Mouse (Mus musculus) limb, embryonic 14.5 days (tissue): ENCODE measurements around the gene Tradd. TPM values are rescaled to one million over a fixed set of nuclear protein-coding genes. Genes with fewer than 3 reads are reported as not detected.
A peak's percentile ranks its signal among the peaks of the same experiment; 100 is the strongest.

Source experiments
- ATAC-seq: fragments of 200-750 bp; cut with Nextera tagmentation; 2 replicates; pipeline ENCODE4 v1.8.0; 2017; ENCODE audit warnings: low read depth, moderate number of reproducible peaks, moderate TSS enrichment; ENCODE audit not compliant: low FRiP score
- DNase-seq: peaks from one replicate; pipeline ENCODE4 v3.0.0-alpha.2; 2015; ENCODE audit warnings: low spot score
- H3K27ac ChIP-seq: fragments of 300-500 bp; sonication (generic); replicated peaks from 2 replicates; pipeline ENCODE4 v1.5.1; 2014; ENCODE audit warnings: low read depth, mild to moderate bottlenecking, low read length, moderate library complexity, mixed read lengths
- H3K27me3 ChIP-seq: fragments of 300-500 bp; sonication (generic); 2 replicates; pipeline ENCODE4 v1.6.1; 2014; ENCODE audit warnings: low read length, mixed read lengths; ENCODE audit not compliant: control insufficient read depth, insufficient read depth
- H3K36me3 ChIP-seq: fragments of 300-500 bp; sonication (generic); 2 replicates; pipeline ENCODE4 v1.6.1; 2014; ENCODE audit warnings: mild to moderate bottlenecking, low read length, moderate library complexity, mixed read lengths; ENCODE audit not compliant: control insufficient read depth, insufficient read depth
- H3K4me1 ChIP-seq: fragments of 300-500 bp; sonication (generic); 2 replicates; pipeline ENCODE4 v1.6.1; 2014; ENCODE audit warnings: antibody characterized with exemption, low read length, mixed read lengths; ENCODE audit not compliant: control insufficient read depth, insufficient read depth
- H3K4me2 ChIP-seq: fragments of 300-500 bp; sonication (generic); replicated peaks from 2 replicates; pipeline ENCODE4 v1.6.1; 2014; ENCODE audit warnings: low read depth, mild to moderate bottlenecking, low read length, moderate library complexity; ENCODE audit not compliant: severe bottlenecking
- H3K4me3 ChIP-seq: fragments of 300-500 bp; sonication (generic); replicated peaks from 2 replicates; pipeline ENCODE4 v1.5.1; 2014; ENCODE audit warnings: low read length
- H3K9ac ChIP-seq: fragments of 300-500 bp; sonication (generic); 2 replicates; pipeline ENCODE4 v1.6.1; 2014; ENCODE audit warnings: mild to moderate bottlenecking, low read depth, low read length, moderate library complexity; ENCODE audit not compliant: severe bottlenecking
- H3K9me3 ChIP-seq: fragments of 300-500 bp; sonication (generic); 2 replicates; pipeline ENCODE4 v1.6.1; 2016; ENCODE audit warnings: low read length; ENCODE audit not compliant: control insufficient read depth
- POLR2A ChIP-seq: fragments of 200-500 bp; IDR thresholded peaks from 2 replicates; pipeline ENCODE4 v1.8.0; 2012; ENCODE audit warnings: inconsistent platforms, mild to moderate bottlenecking, moderate library complexity, borderline replicate concordance; ENCODE audit not compliant: insufficient read depth, insufficient read length; ENCODE audit errors: extremely low read depth
- WGBS: fragments of 180-500 bp; shearing (Covaris S2); extraction: QIAGEN DNeasy Blood & Tissue Kit; methylation state at CpG from one replicate; pipeline ENCODE4 v1.1.7; 2014; 5-methylcytosine and 5-hydroxymethylcytosine counted together
- polyA plus RNA-seq, 2 experiments: library from polyadenylated mRNA; depleted of rRNA in 1 of 2; stranded (reverse) in 1 of 2; unstranded in 1 of 2; fragments of >200 nt; fragmentation: Nextera tagmentation in 1 of 2; extraction: Ambion mirVana in 1 of 2; gene quantifications; 2 replicates each; pipeline versions ENCODE4 v1.2.1 to v1.2.3; 2012 to 2014

Gene Tradd
- polyA plus RNA-seq (2012; rRNA removed) (12.8 and 13.6 TPM in 2 replicates), polyA plus RNA-seq (2014; fragmentation: Nextera tagmentation; extraction: Ambion mirVana) (26.2 and 26.3 TPM in 2 replicates)

DNA sequence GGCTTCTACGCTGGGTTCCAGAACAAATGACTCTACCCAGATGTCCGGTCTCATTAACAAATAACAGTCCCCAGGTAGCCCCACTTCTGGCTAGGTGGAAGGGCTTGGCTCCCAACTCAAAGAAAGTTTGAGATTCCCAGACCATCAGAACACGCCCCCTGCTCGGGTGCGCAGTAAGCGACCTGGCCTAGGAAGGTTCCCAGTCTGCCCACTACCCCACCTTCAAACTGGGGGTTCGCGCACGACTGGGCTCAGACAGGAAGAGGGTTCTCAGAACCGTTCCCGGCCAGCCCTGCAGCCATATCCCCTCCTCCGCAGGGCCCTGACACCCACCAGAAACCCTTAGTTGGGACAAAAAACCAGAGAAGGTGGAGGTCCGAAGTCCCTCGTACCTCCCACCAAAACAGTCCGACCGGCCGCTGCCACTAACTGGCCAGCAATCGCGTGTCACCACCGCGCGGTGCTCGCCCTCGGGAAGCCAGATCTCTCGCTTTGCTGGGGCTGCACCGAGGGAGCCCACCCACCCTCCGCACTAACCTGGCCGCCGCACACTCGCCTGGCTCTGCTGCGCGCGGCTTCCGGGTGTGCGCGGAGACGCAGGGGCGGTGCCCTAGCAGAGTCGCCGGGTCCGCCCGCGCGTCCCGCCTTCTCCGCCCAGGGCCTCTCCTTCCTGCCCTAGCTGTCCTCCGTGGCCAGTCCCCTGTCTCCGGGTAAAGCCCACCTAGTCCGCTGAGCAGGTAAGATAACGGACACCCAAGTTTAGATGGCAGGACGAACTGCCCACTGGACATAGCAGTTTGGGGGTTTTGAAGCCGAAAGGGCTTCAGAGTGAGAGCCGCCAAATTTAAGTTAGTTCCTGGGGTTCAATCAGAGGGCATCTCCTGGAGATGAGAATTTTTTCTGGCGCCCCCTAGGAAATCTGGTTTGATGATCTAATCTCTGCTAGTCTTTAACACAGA, at the start of gene Tradd, which contains the start of gene Fbxl8:
TSS of gene Tradd (minus strand) at position 586 of the 959 bp plus-strand sequence.
TSS of gene Fbxl8 (plus strand) at position 625 of the 959 bp plus-strand sequence.
- H3K27me3 ChIP-seq = peaks cover 68% of the 10 kb centered on the region
- WGBS = 3% methylated on average over 53 of the region's 54 CpGs
- no peaks in the 10 kb centered on the region; the same call in 1 of the 2 replicates for H3K9me3 ChIP-seq
- DNase-seq = peak; percentile 65
- peaks cover 24% of the 10 kb centered on the region for H3K4me1 ChIP-seq
- H3K36me3 ChIP-seq = no peaks in the 10 kb centered on the region
- no peak for TF ChIP-seq POLR2A
- peak; percentile 48 for ATAC-seq
- H3K4me2 ChIP-seq = peak within 1 kb of the TSS; percentile 74
- H3K9ac ChIP-seq = peak within 1 kb of the TSS; percentile 59
- H3K27ac ChIP-seq = no peak within 1 kb of the TSS
- peak within 1 kb of the TSS; percentile 66 for H3K4me3 ChIP-seq

DNA sequence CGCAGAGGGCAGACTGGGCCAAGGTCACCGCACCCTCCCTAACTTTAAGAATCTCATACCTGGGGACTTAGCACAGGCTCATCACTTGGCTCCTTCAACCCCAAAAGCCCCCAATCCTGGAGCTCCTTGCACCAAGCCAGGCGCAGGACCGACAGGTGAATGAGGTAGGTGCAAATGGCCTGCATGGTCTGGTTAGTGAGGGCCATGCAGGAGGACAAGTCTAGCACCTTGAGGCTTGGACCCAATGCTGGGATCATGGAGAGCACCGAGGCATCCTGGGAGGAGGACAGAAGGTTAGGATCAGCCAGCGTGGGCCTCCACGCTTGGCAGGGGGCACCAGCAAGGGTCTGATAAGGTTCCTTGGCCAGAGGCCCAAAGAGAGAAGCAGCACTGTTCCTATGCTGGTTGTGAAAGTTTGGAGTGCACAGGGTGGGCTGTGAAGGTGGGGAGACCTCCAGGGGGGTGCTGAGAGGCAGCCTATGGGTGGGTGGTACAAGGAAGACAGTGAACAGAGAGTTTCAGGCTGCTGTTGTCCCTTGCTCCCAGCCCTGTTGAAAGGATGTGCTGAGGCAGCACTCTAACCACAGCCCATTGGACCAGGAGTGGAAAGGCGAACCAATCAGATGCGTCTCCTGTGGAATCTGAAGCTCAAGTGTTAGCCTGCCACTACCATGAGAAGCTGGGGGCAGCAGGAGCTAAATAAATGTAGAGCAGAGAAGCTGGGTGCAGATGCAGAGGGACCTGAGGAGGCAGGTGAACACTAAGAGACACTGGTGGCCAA, 49.4 kb upstream of the Tradd start:
- Histone ChIP-seq H3K27me3 (no peaks in the 10 kb centered on the region), H3K4me1 (no peaks in the 10 kb centered on the region), H3K9ac (no peak overlapping the region), H3K36me3 (peaks cover 60% of the 10 kb centered on the region), H3K4me3 (no peak overlapping the region), H3K9me3 (no peaks in the 10 kb centered on the region), H3K27ac (no peak overlapping the region), H3K4me2 (no peak overlapping the region)
- WGBS = 80% methylated on average over 9 of the region's 9 CpGs
- no peak for DNase-seq
- ATAC-seq = no peak
- TF ChIP-seq POLR2A = no peak

DNA sequence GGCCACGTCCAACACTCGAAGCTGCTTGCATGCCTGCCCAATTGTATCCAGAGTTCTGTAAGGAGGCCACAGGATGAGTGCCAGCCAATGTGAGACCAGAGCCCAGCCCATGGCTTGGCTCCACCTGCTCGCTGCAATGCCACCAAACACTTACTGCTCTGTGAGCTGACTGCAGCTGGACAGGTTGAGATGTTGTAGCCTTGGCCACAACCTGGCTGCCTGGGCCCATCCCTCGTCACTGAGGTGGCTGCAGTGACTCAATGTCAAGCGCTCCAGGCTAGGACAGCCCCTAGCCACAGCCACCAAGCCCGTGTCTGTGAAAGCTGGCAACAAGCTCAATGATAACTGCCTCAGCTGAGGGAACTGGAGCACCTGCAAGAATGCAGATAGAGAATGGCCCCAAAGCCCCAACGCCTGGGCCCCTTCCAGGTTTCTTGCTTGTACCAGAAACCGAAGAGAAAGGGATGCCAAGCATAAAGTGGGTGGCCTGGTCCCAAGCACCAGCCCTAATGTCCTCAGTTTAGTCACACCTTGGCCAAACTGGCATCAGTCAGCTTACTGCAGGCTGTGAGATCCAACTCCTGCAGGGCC, 48.6 kb upstream of the Tradd start:
- Histone ChIP-seq H3K9ac (no peak overlapping the region), H3K4me1 (no peaks in the 10 kb centered on the region), H3K4me2 (no peak overlapping the region), H3K27me3 (no peaks in the 10 kb centered on the region), H3K9me3 (no peaks in the 10 kb centered on the region), H3K27ac (no peak overlapping the region), H3K4me3 (no peak overlapping the region), H3K36me3 (peaks cover 60% of the 10 kb centered on the region)
- 86% methylated on average over 8 of the region's 8 CpGs for WGBS
- no peak for TF ChIP-seq POLR2A
- no peak for DNase-seq
- no peak for ATAC-seq

DNA sequence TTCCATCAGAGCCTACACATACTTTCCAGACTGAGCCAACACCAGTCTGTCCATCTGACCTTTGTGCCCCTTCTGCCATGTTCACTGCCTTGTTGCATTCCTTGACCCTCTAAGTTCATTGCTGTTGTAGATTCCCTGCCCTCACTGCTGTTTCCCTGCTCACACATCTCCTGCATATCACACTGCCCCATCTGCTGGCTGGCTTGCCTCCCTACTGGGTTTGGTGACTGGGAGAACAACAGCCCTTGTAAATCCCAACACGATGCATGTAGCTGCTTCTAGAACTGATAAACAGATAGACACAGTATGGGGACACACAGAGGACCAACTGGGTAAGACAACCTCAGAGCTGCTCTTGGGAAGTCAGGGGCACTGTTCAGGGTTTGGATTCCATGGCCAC, 47.3 kb upstream of the Tradd start:
- Histone ChIP-seq H3K4me1 (no peaks in the 10 kb centered on the region), H3K9me3 (no peaks in the 10 kb centered on the region), H3K9ac (no peak overlapping the region), H3K27me3 (no peaks in the 10 kb centered on the region), H3K4me2 (no peak overlapping the region), H3K4me3 (no peak overlapping the region), H3K36me3 (peaks cover 66% of the 10 kb centered on the region), H3K27ac (no peak overlapping the region)
- 85% methylated on average over 1 of the region's 1 CpGs for WGBS
- ATAC-seq (no peak), DNase-seq (no peak)
- TF ChIP-seq POLR2A = no peak

DNA sequence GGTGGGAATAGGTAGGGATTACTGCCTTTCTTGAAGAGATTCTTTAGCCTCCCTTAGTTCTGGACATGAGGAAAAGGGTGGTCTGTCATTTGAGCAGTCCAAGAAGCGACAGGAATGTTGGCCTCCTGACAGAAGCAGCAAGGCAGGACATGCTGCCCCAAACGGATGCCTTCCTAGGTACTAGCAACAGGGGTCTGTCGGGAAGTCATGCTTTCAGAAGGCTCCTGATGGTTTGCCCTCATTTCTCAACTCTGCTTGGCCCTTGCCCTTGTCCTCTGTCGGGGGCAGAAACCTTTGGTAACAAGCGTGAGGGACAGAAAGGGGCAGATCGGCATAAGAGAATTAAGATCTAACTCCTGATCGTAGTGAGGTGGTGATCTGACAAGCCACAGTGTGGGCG, 45.7 kb upstream of the Tradd start:
- 81% methylated on average over 8 of the region's 8 CpGs for WGBS
- no peak overlapping the region for H3K4me3 ChIP-seq
- H3K27ac ChIP-seq = no peak overlapping the region
- ATAC-seq (no peak), DNase-seq (no peak)
- no peak for TF ChIP-seq POLR2A
- H3K9ac ChIP-seq = no peak overlapping the region
- H3K9me3 ChIP-seq = no peaks in the 10 kb centered on the region
- peaks cover 12% of the 10 kb centered on the region for H3K4me1 ChIP-seq
- H3K4me2 ChIP-seq = no peak overlapping the region
- H3K36me3 ChIP-seq = peaks cover 55% of the 10 kb centered on the region
- H3K27me3 ChIP-seq = no peaks in the 10 kb centered on the region
